Mouse (Mus musculus) kidney, embryonic 14.5 days (tissue): Measurements from ENCODE around the gene Ddah1. TPM values are rescaled to one million over a fixed set of nuclear protein-coding genes. Genes with fewer than 3 reads are reported as not detected.

Source experiments
- ATAC-seq: fragments of 200-750 bp; cut with Nextera tagmentation; 2 replicates; pipeline ENCODE4 v1.8.0; 2017; ENCODE audit warnings: moderate number of reproducible peaks, mild to moderate bottlenecking, moderate TSS enrichment, moderate library complexity; ENCODE audit not compliant: low FRiP score, low TSS enrichment
- H3K27ac ChIP-seq: fragments of 300-500 bp; sonication (generic); 2 replicates; pipeline ENCODE4 v1.5.1; 2014; ENCODE audit warnings: low read depth, mild to moderate bottlenecking, low read length, moderate library complexity, mixed read lengths
- H3K27me3 ChIP-seq: fragments of 300-500 bp; sonication (generic); 2 replicates; pipeline ENCODE4 v1.6.1; 2014; ENCODE audit warnings: mild to moderate bottlenecking, low read length; ENCODE audit not compliant: control insufficient read depth, insufficient read depth
- H3K36me3 ChIP-seq: fragments of 300-500 bp; sonication (generic); 2 replicates; pipeline ENCODE4 v1.6.1; 2014; ENCODE audit warnings: low read length, mixed read lengths; ENCODE audit not compliant: control insufficient read depth, insufficient read depth
- H3K4me1 ChIP-seq: fragments of 300-500 bp; sonication (generic); 2 replicates; pipeline ENCODE4 v1.6.1; 2014; ENCODE audit warnings: low read length, mixed read lengths; ENCODE audit not compliant: control insufficient read depth, insufficient read depth
- H3K4me2 ChIP-seq: fragments of 300-500 bp; sonication (generic); replicated peaks from 2 replicates; pipeline ENCODE4 v1.6.1; 2014; ENCODE audit warnings: low read depth, mild to moderate bottlenecking, low read length
- H3K4me3 ChIP-seq: fragments of 300-500 bp; sonication (generic); 2 replicates; pipeline ENCODE4 v1.5.1; 2014; ENCODE audit warnings: mild to moderate bottlenecking, low read length
- H3K9ac ChIP-seq: fragments of 300-500 bp; sonication (generic); 2 replicates; pipeline ENCODE4 v1.6.1; 2014; ENCODE audit warnings: low read depth, mild to moderate bottlenecking, low read length, moderate library complexity
- H3K9me3 ChIP-seq: fragments of 300-500 bp; sonication (generic); 2 replicates; pipeline ENCODE4 v1.6.1; 2016; ENCODE audit warnings: low read length; ENCODE audit not compliant: control insufficient read depth
- WGBS: fragments of 180-500 bp; shearing (Covaris S2); extraction: QIAGEN DNeasy Blood & Tissue Kit; methylation state at CpG from one replicate; pipeline ENCODE4 v1.1.7; 2014; 5-methylcytosine and 5-hydroxymethylcytosine counted together
- polyA plus RNA-seq: library from polyadenylated mRNA; unstranded; fragments of >200 nt; fragmentation: Nextera tagmentation; extraction: Ambion mirVana; gene quantifications from 2 replicates; pipeline ENCODE4 v1.2.1, GENCODE M21; 2014

Ddah1 gene
- polyA plus RNA-seq, 1 experiment from 2014 or later = 63.2 TPM

- H3K4me3 ChIP-seq = peak overlapping the region; percentile 91
- H3K4me2 ChIP-seq = peak overlapping the region; percentile 57
- H3K36me3 ChIP-seq = peaks cover 5% of the 10 kb centered on the region; the same call in 1 of the 2 replicates
- H3K27me3 ChIP-seq = no peaks in the 10 kb centered on the region
- peaks cover 7% of the 10 kb centered on the region for H3K4me1 ChIP-seq
- ATAC-seq = no peak
- H3K9ac ChIP-seq = peak overlapping the region; percentile 90; the same call in 1 of the 2 replicates
- no peaks in the 10 kb centered on the region for H3K9me3 ChIP-seq
- no peak overlapping the region for H3K27ac ChIP-seq
- 70% methylated on average over 5 of the region's 5 CpGs for WGBS
Observed at GRCm38 (mm10) chr3:145925506-145925905, 167.0 kb downstream of the Ddah1 start.

DNA sequence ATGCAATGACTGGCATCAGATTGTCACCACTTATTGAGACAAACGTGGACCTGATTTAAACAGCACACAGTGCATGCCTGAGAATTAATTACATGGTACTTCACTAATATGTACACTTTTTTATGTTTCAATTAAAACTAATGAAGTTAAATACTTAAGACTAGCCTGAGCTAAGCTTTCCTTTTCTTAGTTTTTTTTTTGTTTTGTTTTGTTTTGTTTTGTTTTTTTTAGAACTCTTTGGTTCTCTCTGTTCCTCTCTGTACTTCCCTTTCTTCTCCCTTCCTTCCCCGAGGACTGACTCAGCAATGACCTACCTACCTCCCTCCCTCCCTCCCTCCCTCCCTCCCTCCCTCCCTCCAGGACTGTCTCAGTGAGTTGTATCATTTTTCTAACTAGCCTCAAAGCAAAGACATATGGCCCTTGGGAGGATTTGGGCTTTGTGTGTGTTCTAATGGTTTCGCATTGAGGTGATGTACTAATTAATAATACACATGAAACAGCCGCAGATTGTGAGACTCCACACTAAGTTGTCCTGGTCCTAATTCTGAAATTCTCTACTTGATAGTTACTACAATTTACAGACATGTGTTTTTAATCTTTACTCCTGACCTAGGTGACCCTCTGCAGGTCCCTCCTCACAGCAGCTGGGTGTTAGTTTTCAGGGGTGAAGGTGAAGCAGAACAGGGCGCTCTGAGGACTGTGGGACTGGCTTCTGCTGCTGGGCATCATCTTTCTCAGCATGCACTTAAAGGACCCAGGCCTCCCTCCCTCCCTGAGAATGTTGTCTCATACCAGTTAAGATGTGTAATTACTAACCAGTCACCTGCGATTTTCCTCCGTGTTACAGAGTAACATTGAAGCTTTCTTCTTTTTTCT, 171.3 kb downstream of the Ddah1 start:
- no peak overlapping the region for H3K4me3 ChIP-seq
- peaks cover 7% of the 10 kb centered on the region for H3K4me1 ChIP-seq
- no peak for ATAC-seq
- no peak overlapping the region for H3K27ac ChIP-seq
- 41% methylated on average over 7 of the region's 7 CpGs for WGBS
- no peak overlapping the region for H3K4me2 ChIP-seq
- H3K36me3 ChIP-seq = peaks cover 29% of the 10 kb centered on the region
- no peak overlapping the region for H3K9ac ChIP-seq
- no peaks in the 10 kb centered on the region for H3K27me3 ChIP-seq
- no peaks in the 10 kb centered on the region for H3K9me3 ChIP-seq

- ATAC-seq = no peak
- WGBS = 74% methylated on average over 9 of the region's 9 CpGs
- H3K4me1 ChIP-seq = peaks cover 3% of the 10 kb centered on the region
- H3K4me2 ChIP-seq = no peak overlapping the region
- no peaks in the 10 kb centered on the region for H3K27me3 ChIP-seq
- no peak overlapping the region for H3K4me3 ChIP-seq
- H3K9me3 ChIP-seq = no peaks in the 10 kb centered on the region
- no peak overlapping the region for H3K9ac ChIP-seq
- no peak overlapping the region for H3K27ac ChIP-seq
- peaks cover 24% of the 10 kb centered on the region for H3K36me3 ChIP-seq
Observed at GRCm38 (mm10) chr3:145933845-145934244, 175.4 kb downstream of the Ddah1 start.

DNA sequence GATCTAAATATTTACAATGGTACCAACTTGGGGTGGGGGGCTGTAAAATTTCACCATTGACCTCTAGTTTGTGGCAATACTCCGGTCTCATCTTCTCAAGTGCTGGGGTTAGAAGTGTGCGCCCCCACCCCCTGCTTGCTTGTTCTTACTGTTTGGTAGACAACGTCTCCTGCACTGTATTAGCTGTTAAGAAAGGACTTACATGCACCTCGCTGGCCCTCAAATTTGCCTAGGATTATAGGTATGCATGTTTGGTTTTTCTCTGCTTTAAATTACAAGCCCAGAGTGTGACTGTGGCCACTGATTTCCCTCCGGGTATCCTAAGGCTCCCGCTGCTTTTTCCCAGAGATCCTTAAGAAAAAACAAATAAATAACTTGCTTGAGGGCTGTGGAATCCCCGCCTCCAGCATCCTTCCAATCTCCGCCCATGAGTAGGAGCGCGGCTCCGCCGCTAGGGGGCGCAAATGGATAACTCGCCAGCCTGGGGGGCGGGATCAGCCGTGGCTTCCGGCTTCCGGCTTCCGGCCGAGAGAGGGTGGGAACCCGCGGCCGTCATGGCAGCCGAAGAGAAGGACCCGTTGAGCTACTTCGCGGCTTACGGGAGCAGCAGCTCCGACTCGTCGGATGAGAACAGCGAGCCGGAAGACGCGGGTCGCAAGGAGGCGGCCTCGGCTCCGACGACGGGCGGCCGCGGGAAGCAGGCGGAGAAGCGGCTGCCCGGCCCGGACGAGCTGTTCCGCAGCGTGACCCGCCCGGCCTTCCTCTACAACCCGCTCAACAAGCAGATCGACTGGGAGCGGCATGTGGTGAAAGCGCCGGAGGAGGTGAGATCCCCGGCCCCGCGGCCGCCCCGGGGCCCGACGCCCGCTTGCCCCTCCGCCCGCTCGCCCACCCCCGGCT, 179.3 kb downstream of the Ddah1 start, which contains the start of gene 2410004B18Rik:
Gene 2410004B18Rik (plus strand): TSS at position 510 of the 900 bp plus-strand sequence.
- WGBS = 2% methylated on average over 60 of the region's 70 CpGs
- peak within 1 kb of the TSS; percentile 77 for H3K4me2 ChIP-seq

GRCm38 (mm10) chr3:145938405-145939349, 180.2 kb downstream of the Ddah1 start:
- peak overlapping the region; percentile 77 for H3K4me2 ChIP-seq
- H3K27ac ChIP-seq = no peak overlapping the region; the same call in 1 of the 2 replicates
- H3K27me3 ChIP-seq = no peaks in the 10 kb centered on the region
- peaks cover 27% of the 10 kb centered on the region for H3K36me3 ChIP-seq
- H3K9ac ChIP-seq = peak overlapping the region; percentile 90
- 19% methylated on average over 50 of the region's 50 CpGs for WGBS
- no peaks in the 10 kb centered on the region for H3K9me3 ChIP-seq
- H3K4me3 ChIP-seq = peak overlapping the region; percentile 94
- peaks cover 11% of the 10 kb centered on the region for H3K4me1 ChIP-seq
- 0 out of 2 replicates have a peak, but pooled peaks have one; percentile 26 for ATAC-seq

More for the DNA sequence above, 179.3 kb downstream of the Ddah1 start, which contains the start of gene 2410004B18Rik:
- Histone ChIP-seq H3K4me3 (peak within 1 kb of the TSS; percentile 94), H3K9me3 (no peaks in the 10 kb centered on the region), H3K27ac (peak within 1 kb of the TSS; percentile 69; the same call in 1 of the 2 replicates), H3K36me3 (peaks cover 26% of the 10 kb centered on the region; the same call in 1 of the 2 replicates), H3K4me1 (peaks cover 11% of the 10 kb centered on the region), H3K27me3 (no peaks in the 10 kb centered on the region), H3K9ac (peak within 1 kb of the TSS; percentile 90)
- ATAC-seq = peak; percentile 94

GRCm38 (mm10) chr3:145939402-145939801, 180.9 kb downstream of the Ddah1 start:
- 85% methylated on average over 12 of the region's 12 CpGs for WGBS
- Histone ChIP-seq H3K4me2 (peak overlapping the region; percentile 77), H3K9ac (no peak overlapping the region; the same call in 1 of the 2 replicates), H3K9me3 (no peaks in the 10 kb centered on the region), H3K4me3 (peak overlapping the region; percentile 94), H3K27me3 (no peaks in the 10 kb centered on the region), H3K36me3 (peaks cover 32% of the 10 kb centered on the region), H3K4me1 (peaks cover 11% of the 10 kb centered on the region), H3K27ac (no peak overlapping the region)
- no peak for ATAC-seq

DNA sequence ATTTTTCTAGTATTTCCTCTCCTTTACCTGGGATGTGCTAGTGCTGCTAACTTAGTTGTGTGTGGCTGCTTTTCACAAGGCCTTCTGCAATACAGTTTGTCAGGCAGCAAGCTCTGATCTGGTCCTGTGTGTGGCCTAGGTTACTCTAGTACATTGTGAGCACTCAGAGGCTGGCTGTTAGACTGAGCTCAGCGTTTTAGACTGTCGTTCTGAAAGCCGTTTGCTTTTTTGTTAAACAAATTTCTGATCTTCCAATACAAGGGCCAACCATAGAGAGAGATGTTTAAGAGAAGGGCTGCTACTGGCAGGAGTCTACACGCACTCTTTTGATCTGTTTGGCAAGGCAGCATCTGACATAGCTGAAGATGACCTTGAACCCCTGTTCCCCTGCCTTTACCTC, 181.5 kb downstream of the Ddah1 start:
- H3K9ac ChIP-seq = no peak overlapping the region
- H3K4me1 ChIP-seq = peaks cover 11% of the 10 kb centered on the region
- no peak overlapping the region for H3K4me2 ChIP-seq
- WGBS = 93% methylated on average over 4 of the region's 4 CpGs
- no peak for ATAC-seq
- peaks cover 38% of the 10 kb centered on the region for H3K36me3 ChIP-seq
- H3K27ac ChIP-seq = no peak overlapping the region
- no peak overlapping the region for H3K4me3 ChIP-seq
- no peaks in the 10 kb centered on the region for H3K27me3 ChIP-seq
- no peaks in the 10 kb centered on the region for H3K9me3 ChIP-seq

DNA sequence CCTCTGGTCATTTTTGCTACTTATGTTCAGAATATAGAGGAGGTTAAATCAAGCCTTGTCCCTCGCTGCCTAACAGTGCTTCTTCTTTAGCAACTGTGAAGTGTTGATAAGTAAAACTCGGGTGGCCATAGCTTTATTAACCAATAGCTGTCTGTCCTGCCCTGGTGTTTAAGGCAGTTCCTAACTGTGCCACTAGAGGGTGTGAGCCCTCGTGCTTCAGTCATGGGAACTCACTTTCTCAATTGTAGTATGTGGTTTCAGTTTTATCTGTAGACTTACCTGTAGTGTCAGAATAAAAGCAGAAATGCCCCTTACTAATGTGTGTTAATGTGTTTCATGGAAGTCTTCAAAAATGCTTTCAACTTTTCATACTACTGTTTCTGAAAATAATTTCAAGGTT, 183.5 kb downstream of the Ddah1 start:
- no peak overlapping the region for H3K27ac ChIP-seq
- peaks cover 11% of the 10 kb centered on the region for H3K4me1 ChIP-seq
- H3K4me3 ChIP-seq = no peak overlapping the region
- no peaks in the 10 kb centered on the region for H3K9me3 ChIP-seq
- no peak overlapping the region for H3K9ac ChIP-seq
- H3K4me2 ChIP-seq = no peak overlapping the region
- WGBS = 15% methylated on average over 3 of the region's 3 CpGs
- ATAC-seq = no peak
- no peaks in the 10 kb centered on the region for H3K27me3 ChIP-seq
- peaks cover 38% of the 10 kb centered on the region for H3K36me3 ChIP-seq
